31 mouse cellular contexts compared by ENCODE assay signal in genomic region chr2:137594509-137594908, GRCm38 (mm10).
A peak's percentile ranks its signal among the peaks of the same experiment; 100 is the strongest.
DNase-seq lines count a peak whose midpoint lies in the region; ATAC-seq lines count a peak whose summit lies in the region.
"Had no signal": no experiment of that assay in that cellular context is flagged by ENCODE, and none has a peak within 500 bp of the region (broad histone marks: within the 10 kb centered on the region; RNA-seq: fewer than 3 reads in every experiment).

No protein-coding gene starts in this region.

- H3K9me3 ChIP-seq in heart, embryonic 11.5 days (replicated peaks; ENCODE audit: control insufficient read depth, low read length), result no peaks in the 10 kb centered on the region
- H3K9me3 ChIP-seq: embryonic facial prominence, embryonic 13.5 days; forebrain, embryonic 12.5 days; hindbrain, embryonic 12.5 days; limb, embryonic 12.5 days; liver, embryonic 15.5 days; neural tube, embryonic 15.5 days had no signal

- no peaks in the 10 kb centered on the region for H3K36me3 ChIP-seq in heart, embryonic 11.5 days (ENCODE audit: control insufficient read depth, insufficient read depth, low read length)
- H3K36me3 ChIP-seq: embryonic facial prominence, embryonic 13.5 days; forebrain, embryonic 12.5 days; hindbrain, embryonic 12.5 days; limb, embryonic 12.5 days; liver, embryonic 15.5 days; neural tube, embryonic 15.5 days had no signal

- H3K27me3 ChIP-seq in heart, embryonic 11.5 days (ENCODE audit: control insufficient read depth, insufficient read depth, low read length), result no peaks in the 10 kb centered on the region
- H3K27me3 ChIP-seq: CH12.LX; embryonic facial prominence, embryonic 13.5 days; forebrain, embryonic 12.5 days; hindbrain, embryonic 12.5 days; limb, embryonic 12.5 days; liver, embryonic 15.5 days; neural tube, embryonic 15.5 days; Patski had no signal

- no peak overlapping the region for H3K9ac ChIP-seq in heart, embryonic 11.5 days (ENCODE audit: low read depth, low read length)
- H3K9ac ChIP-seq: embryonic facial prominence, embryonic 13.5 days; forebrain, embryonic 12.5 days; hindbrain, embryonic 12.5 days; limb, embryonic 12.5 days; liver, embryonic 15.5 days; lung, embryonic 14.5 days; neural tube, embryonic 15.5 days had no signal

- no peak overlapping the region for H3K27ac ChIP-seq in heart, embryonic 11.5 days (ENCODE audit: low read depth, low read length)
- H3K27ac ChIP-seq: embryonic facial prominence, embryonic 13.5 days; forebrain, embryonic 12.5 days; heart, adult 2 months; hindbrain, embryonic 12.5 days; limb, embryonic 12.5 days; liver, embryonic 15.5 days; neural tube, embryonic 15.5 days; stomach, postnatal 0 days had no signal

- no peak overlapping the region for H3K4me2 ChIP-seq in heart, embryonic 11.5 days
- H3K4me2 ChIP-seq: embryonic facial prominence, embryonic 13.5 days; forebrain, embryonic 12.5 days; hindbrain, embryonic 12.5 days; limb, embryonic 12.5 days; liver, embryonic 15.5 days; lung, embryonic 14.5 days; neural tube, embryonic 15.5 days had no signal

- ATAC-seq in heart, embryonic 11.5 days (replicated peaks; ENCODE audit: insufficient number of reproducible peaks, low FRiP score, low TSS enrichment), result no peak
- ATAC-seq: intestine, embryonic 16.5 days; Patski had no signal

- WGBS in heart, embryonic 11.5 days (ENCODE audit: insufficient replicate concordance), result 77% methylated on average over 4 of the region's 4 CpGs

- peak; percentile 95 for DNase-seq in heart, adult 11 months
- peak; percentile 4 for DNase-seq in ovary, postnatal 14 days (ENCODE audit: low spot score)
- no peak for DNase-seq in ovary, postnatal 10 days (ENCODE audit: low spot score)
- peak; percentile 73 for DNase-seq in fibroblast of lung, adult 2 months (ENCODE audit: low read depth)
- peak; percentile 70 for DNase-seq in skeletal muscle tissue, adult 2 months (ENCODE audit: low read depth, low spot score)
- no peak for DNase-seq in adrenal gland, postnatal 14 days
- no peak for DNase-seq in thymus, adult 18-20 months
- DNase-seq: adrenal gland, postnatal 25 days; B cell, adult 2 months; cerebellum, adult 11-12 months; cerebellum, adult 9-11 months; kidney, adult 9 months; kidney, postnatal 14 days; lung, embryonic 14.5 days; lung, postnatal 14 days; midbrain, embryonic 14.5 days; right cerebral cortex, adult 18-20 months; thymus, adult 2 months; thymus, postnatal 36 days had no signal

- H3K4me1 ChIP-seq in heart, embryonic 11.5 days (ENCODE audit: control insufficient read depth, insufficient read depth, low read length), result no peaks in the 10 kb centered on the region
- H3K4me1 ChIP-seq: embryonic facial prominence, embryonic 13.5 days; forebrain, embryonic 12.5 days; hindbrain, embryonic 12.5 days; limb, embryonic 12.5 days; liver, embryonic 15.5 days; neural tube, embryonic 15.5 days had no signal

- H3K4me3 ChIP-seq in heart, embryonic 11.5 days (ENCODE audit: low read depth, low read length), result no peak overlapping the region
- H3K4me3 ChIP-seq: embryonic facial prominence, embryonic 13.5 days; forebrain, embryonic 12.5 days; heart, adult 2 months; hindbrain, embryonic 12.5 days; limb, embryonic 12.5 days; liver, embryonic 15.5 days; neural tube, embryonic 15.5 days had no signal

Comparison
In these comparisons a context has a peak if more than half of its experiments do, and no peak if none do; other contexts are left out.
1. DNase-seq: peak in heart, adult 11 months (single experiment), ovary, postnatal 14 days (single experiment), fibroblast of lung, adult 2 months (single experiment) and skeletal muscle tissue, adult 2 months (single experiment); none in ovary, postnatal 10 days (single experiment), adrenal gland, postnatal 14 days (single experiment) and thymus, adult 18-20 months (0 of 2).